Mouse (Mus musculus): ENCODE results near the gene Msx3.

- TF ChIP-seq CTCF (IDR thresholded peaks at IDR 0.05; ENCODE audit: borderline replicate concordance, control insufficient read depth, extremely low read depth, insufficient read depth, low read length, poor library complexity) (no peak; the same call in 1 of the 2 replicates), POLR2A (IDR thresholded peaks at IDR 0.05; ENCODE audit: control insufficient read depth, extremely low read depth, insufficient read depth, low read length, poor library complexity) (peak; percentile 33; the same call in 1 of the 2 replicates)
Measured at GRCm38 (mm10) chr7:140036281-140037170, 12.4 kb downstream of the Msx3 start, which contains the start of the genes Zfp511 and Tubgcp2.
